Mouse (Mus musculus) liver, embryonic 14.5 days (tissue): ENCODE measurements around the gene Arl6ip4.

Source experiments
- CTCF ChIP-seq: IDR thresholded peaks from 2 replicates; pipeline ENCODE4 v1.5.1; 2016; ENCODE audit warnings: antibody characterized with exemption, low read depth, control low read depth
- EP300 ChIP-seq: IDR thresholded peaks from 2 replicates; pipeline ENCODE4 v1.6.1; 2016; ENCODE audit warnings: antibody characterized with exemption, low read depth

GRCm38 (mm10) chr5:124077241-124077640, 38.6 kb upstream of the Arl6ip4 start:
- no peak; the same call in 1 of the 2 replicates for TF ChIP-seq CTCF
- no peak for TF ChIP-seq EP300
